Mouse (Mus musculus) lung, postnatal 14 days (tissue): ENCODE data around the gene Rbks.
"Not testable (repeated sequence)": the region's sequence is repeated elsewhere in the genome, so short reads cannot be mapped to it uniquely, and the experiment has no call there.

Source experiments
- DNase-seq: peaks from one replicate; pipeline ENCODE4 v3.0.0; 2021

The Rbks gene

GRCm38 (mm10) chr5:31614339-31615025, 82.9 kb downstream of the Rbks start:
- DNase-seq = peak; percentile 14

- peak; percentile 84 for DNase-seq
Observed at GRCm38 (mm10) chr5:31613852-31614286, 83.6 kb downstream of the Rbks start.

GRCm38 (mm10) chr5:31611186-31611585, 86.2 kb downstream of the Rbks start:
- DNase-seq = no peak

- no peak for DNase-seq
Observed at GRCm38 (mm10) chr5:31610376-31611086, 86.9 kb downstream of the Rbks start.

- no peak for DNase-seq
Observed at GRCm38 (mm10) chr5:31606151-31606550, 91.3 kb downstream of the Rbks start.

GRCm38 (mm10) chr5:31603766-31604165, 93.7 kb downstream of the Rbks start:
- no peak for DNase-seq

- peak; percentile 77 for DNase-seq
Observed at GRCm38 (mm10) chr5:31602377-31602776, 95.0 kb downstream of the Rbks start.

- no peak for DNase-seq
Observed at GRCm38 (mm10) chr5:31601162-31601722, 96.2 kb downstream of the Rbks start.

- no peak for DNase-seq
Observed at GRCm38 (mm10) chr5:31599161-31599560, 98.3 kb downstream of the Rbks start.

- DNase-seq = peak; percentile 62
Observed at GRCm38 (mm10) chr5:31598579-31598978, 98.8 kb downstream of the Rbks start.

GRCm38 (mm10) chr5:31598121-31598520, 99.3 kb downstream of the Rbks start:
- no peak for DNase-seq

- DNase-seq = no peak
Observed at GRCm38 (mm10) chr5:31597430-31597944, 99.9 kb downstream of the Rbks start.

GRCm38 (mm10) chr5:31596481-31597429, 100.7 kb downstream of the Rbks start, which contains the start of gene Mrpl33:
Mrpl33 (plus strand) TSS chr5:31596935.
- DNase-seq = peak; percentile 60

- no peak for DNase-seq
Observed at GRCm38 (mm10) chr5:31595868-31596267, 101.6 kb downstream of the Rbks start.

GRCm38 (mm10) chr5:31591122-31591521, 106.3 kb downstream of the Rbks start:
- DNase-seq = no peak

- DNase-seq = no peak
Observed at GRCm38 (mm10) chr5:31589711-31590319, 107.6 kb downstream of the Rbks start.

GRCm38 (mm10) chr5:31588672-31589071, 108.8 kb downstream of the Rbks start:
- DNase-seq = not testable (repeated sequence)

- no peak for DNase-seq
Observed at GRCm38 (mm10) chr5:31588016-31588415, 109.4 kb downstream of the Rbks start.

- DNase-seq = no peak
Observed at GRCm38 (mm10) chr5:31585526-31585925, 111.9 kb downstream of the Rbks start.

- no peak for DNase-seq
Observed at GRCm38 (mm10) chr5:31583261-31583660, 114.2 kb downstream of the Rbks start.

GRCm38 (mm10) chr5:31581932-31582331, 115.5 kb downstream of the Rbks start:
- DNase-seq = no peak

GRCm38 (mm10) chr5:31581263-31581662, 116.2 kb downstream of the Rbks start:
- no peak for DNase-seq
